Mouse (Mus musculus) megakaryocyte-erythroid progenitor cell, adult 5-6 weeks (primary cell): ENCODE results near the gene Aldh1l2. TPM values are rescaled to one million over a fixed set of nuclear protein-coding genes. Genes with fewer than 3 reads are reported as not detected.
"Not testable (repeated sequence)": the region's sequence is repeated elsewhere in the genome, so short reads cannot be mapped to it uniquely, and the experiment has no call there.

Experiments used
- ATAC-seq: replicated peaks from 2 replicates; pipeline ENCODE4 v1.8.0; 2016; ENCODE audit warnings: mild to moderate bottlenecking, inconsistent platforms; ENCODE audit not compliant: severe bottlenecking, poor library complexity, low FRiP score, low TSS enrichment
- total RNA-seq, 2 experiments: library from RNA; stranded (forward) in 1 of 2; stranded (reverse) in 1 of 2; fragments of 200-1000, 215-1000 nt in 1 of 2; fragments of >200 nt in 1 of 2; fragmentation: Nextera tagmentation in 1 of 2; gene quantifications; 2 replicates each; pipeline ENCODE4 v1.2.3; 2014 to 2017

Aldh1l2 gene
- total RNA-seq (2014; fragmentation: Nextera tagmentation) (not detected in 2 replicates), total RNA-seq (2017) (not detected in 2 replicates)

DNA sequence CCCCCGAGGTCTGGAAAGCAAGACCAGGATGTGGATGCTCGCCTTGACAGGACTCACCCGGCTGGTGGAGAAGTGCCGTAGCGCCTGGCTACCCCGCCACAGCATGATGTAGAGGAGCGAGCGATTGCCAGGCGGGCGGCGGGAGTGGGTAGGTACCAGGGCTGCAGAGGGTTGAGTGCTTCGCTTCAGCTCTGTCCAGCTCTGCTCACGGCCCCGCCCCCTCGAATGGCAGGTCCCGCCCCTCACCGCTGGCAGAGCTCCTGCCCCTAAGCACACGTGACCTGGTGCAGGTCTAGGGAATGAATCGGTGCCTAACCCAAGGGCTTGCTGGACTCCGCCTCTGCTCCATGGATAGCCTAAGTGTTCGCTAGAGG, at the start of gene Aldh1l2:
TSS of gene Aldh1l2 (minus strand) at position 231 of the 374 bp plus-strand sequence.
- ATAC-seq: peak; percentile 97

DNA sequence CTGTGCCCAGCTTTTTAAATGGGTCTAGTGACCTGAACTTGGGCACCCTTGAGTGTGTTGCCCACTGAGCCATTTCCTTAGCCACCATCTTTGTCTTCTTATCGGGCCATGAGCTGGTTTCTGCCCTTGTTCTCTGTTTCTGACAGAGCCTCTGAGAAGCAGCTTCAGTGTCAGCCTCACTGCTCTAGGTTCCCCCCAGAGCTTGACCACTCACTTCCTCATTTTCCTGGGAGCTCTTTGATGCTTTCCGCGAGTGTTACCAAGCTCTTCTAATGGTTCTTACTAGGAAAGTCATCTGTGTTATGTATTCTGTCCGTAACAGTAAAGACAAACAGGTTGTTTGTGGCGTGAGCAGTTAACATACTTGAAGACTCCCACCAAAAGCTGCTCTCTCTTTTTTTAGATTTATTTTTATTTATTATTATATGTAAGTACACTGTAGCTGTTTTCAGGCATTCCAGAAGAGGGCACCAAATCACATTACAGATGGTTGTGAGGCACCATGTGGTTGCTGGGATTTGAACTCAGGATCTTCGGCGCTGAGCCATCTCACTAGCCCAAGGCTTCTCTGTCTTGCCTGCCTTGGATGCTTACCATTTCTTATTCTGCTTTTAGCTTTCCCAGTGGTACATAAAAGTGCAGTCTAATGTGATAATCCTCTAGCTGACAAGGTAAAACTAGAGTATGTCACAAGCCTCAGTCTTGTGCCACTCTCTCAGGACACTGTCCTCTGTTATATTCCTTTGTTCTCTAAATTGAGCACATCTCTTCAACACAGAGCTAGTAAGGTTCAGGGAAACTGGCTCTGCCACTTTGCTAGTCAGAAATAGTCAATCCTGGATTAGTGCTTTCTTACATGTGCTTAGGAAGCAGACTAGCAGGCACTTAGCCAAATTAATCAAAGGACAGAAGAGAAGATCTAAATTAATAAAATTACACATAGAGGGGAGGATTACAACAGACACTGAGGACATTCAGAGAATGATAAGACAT, 31.8 kb upstream of the Aldh1l2 start:
- no peak for ATAC-seq

DNA sequence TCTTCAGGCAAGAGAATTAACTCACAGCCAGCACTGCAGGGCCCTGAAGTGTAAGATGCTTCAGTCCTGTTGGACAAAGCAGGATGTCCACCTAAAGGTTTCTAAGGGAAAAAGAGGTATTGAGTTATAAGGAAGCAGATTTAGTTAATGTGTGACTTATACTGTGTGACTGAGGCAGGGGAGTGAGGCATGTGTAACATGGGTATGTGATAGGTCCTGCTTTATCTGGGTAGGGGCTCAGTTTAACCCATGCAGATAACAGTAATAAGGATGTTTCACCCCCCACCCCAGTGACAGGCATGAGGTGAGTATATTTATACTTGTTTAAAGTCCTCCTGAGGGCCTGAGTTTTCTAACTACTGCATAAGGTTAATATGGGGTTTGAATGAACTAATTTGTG, 29.1 kb upstream of the Aldh1l2 start:
- no peak for ATAC-seq

DNA sequence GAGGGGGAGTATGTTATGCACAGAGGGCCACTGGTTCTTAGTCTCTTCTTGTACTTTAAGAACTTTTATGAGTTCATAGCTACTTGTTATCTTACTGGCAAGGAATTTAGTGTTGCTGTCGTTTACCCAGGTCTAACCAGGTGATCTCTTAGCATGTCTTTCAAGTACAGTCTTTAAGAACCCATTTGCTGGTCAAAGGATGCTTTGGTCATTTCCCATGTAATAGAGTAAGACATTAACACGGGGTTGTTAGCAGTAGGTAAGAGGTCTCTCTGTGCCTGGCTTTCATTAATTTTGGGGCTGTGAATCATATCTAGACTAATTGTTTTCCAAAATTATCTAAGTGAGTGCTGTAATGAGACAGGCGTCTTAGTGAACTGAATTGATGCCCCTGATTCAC, 11.4 kb upstream of the Aldh1l2 start:
- no peak for ATAC-seq

DNA sequence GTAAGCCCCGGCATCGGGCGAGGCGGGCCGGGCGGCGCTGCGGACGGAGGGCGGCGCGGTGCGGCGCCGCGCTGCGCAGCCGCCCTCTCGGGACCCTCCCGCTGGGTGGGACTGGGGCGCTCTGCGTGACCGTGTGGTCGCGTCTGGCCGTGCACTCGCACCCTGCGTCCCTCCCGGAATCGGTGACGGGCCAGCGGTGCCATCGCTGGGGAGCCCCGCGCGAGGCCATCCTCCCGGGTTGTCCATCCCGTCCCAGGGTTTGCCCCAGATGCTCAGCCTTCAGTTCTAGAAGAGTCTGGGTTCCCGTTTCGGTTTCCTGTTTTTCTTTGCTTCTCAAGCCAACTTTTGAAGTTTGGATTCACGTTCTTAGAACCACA, 10.2 kb upstream of the Aldh1l2 start:
- peak; percentile 65 for ATAC-seq

DNA sequence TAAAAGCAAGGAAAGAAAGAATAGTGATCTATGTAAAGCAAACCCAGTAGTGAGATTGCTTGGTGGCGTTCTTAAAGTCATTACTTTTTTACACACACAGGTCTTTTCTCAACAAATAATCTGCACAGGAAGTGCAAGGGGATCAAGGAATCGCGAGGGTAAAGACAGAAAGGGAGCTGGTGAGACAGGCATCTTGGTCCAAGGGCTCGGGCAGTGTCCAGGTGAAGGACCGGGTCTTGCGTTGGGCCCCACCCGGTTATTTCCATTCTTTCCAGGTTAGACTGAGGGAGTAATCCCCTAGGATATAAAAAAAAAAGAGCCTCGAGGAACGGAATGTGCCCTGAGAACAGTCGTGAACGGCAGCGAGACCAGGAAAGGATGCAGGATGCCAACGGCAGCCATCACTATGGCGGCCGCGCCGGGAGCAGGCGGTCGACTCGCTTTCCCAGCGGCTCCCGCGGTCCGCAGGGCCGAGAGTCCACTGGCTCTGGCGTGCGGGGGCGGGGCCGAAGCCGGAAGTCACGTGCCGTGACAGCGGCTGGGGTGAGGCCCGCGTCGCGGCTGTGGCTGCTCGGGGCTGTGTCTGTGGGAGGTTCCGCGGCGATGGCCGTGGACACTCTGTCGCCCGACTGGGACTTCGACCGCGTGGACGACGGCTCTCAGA, 9.6 kb upstream of the Aldh1l2 start, which contains the start of gene Washc4:
TSS of gene Washc4 (plus strand) at position 314 of the 664 bp plus-strand sequence.
- ATAC-seq: peak; percentile 98

DNA sequence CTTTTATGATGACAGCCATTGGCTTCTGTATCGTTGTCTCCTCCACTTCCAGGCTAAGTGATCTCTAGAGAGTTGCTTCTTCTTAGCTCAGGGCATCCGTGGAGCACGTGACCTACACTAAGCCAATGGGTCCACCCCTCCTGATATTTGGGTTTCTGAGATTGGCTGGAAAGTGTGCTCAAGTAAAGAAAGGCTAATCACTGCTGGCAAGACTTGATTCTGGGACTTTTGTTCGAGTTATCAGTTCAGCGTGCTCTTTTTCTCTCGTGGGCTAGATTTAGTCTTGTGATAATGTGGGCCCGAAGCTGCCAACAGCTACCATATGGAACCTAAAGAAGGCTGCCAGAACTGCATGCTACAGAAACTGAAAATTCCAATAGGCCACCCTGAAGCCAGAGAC, 8.3 kb upstream of the Aldh1l2 start:
- ATAC-seq: no peak

DNA sequence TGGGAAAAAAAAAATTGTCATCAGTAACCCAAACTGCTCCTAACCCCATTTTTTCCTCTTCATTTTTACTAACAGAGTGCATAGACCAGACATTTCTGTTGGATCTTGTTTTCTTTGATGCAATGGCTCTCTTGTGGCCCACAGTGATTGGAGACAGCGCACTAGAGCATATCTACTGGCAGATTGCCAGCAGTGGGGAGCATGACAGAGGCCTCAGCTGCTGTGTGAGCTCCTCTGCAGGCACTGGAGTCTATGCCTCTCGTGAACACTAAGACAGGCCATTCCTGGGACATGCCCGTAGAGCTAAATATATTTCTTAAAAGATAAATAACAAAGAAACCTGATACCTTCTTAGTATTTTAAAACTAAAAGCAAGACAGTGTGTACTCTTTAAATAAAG, 6.2 kb upstream of the Aldh1l2 start:
- ATAC-seq: 0 out of 2 replicates have a peak, but pooled peaks have one; percentile 48

DNA sequence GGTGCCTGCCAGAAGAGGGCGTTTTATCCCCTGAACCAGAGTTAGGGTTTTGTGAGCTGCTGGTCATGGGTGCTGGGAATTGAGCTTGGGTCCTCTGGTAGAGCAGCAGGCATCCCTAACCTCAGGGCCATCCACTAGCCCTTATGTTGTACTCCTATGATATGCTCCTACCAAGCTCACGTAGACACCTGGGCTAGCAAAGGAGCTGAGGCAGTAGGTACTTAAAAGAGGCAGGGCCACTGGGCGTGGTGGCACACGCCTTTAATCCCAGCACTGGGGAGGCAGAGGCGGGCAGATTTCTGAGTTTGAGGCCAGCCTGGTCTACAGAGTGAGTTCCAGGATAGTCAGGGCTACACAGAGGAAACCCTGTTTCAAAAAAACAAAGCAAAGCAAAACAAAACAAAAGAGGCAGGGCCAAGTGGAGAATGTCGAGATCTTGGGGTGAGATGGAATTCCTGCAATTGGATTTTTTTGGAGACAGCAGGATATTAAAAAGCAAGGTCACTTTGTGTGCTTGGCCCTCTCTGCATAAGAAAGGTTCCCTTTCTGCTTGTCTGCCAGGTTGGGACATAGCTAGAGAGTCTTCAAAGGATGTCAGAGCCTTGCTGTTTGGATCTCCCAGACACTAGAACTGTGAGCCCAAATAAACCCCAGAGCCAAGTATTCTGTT, 5.5 kb upstream of the Aldh1l2 start:
- no peak for ATAC-seq

DNA sequence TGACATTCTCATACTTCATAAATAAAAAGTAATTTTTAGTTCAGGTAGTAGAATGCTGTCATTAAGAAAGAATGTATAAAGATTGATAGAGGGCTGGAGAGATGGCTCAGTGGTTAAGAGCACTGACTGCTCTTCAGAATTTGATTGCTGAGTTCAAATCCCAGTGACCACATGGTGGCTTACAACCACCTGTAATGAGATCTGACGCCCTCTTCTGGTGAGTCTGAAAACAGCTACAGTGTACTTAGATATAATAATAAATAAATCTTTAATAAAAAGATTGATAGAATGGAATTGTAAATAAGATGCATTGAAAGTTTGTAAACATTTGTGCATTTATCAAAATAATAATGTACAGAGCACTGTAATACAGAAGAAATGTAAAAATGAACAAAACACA, 2.5 kb upstream of the Aldh1l2 start:
- ATAC-seq: no peak

DNA sequence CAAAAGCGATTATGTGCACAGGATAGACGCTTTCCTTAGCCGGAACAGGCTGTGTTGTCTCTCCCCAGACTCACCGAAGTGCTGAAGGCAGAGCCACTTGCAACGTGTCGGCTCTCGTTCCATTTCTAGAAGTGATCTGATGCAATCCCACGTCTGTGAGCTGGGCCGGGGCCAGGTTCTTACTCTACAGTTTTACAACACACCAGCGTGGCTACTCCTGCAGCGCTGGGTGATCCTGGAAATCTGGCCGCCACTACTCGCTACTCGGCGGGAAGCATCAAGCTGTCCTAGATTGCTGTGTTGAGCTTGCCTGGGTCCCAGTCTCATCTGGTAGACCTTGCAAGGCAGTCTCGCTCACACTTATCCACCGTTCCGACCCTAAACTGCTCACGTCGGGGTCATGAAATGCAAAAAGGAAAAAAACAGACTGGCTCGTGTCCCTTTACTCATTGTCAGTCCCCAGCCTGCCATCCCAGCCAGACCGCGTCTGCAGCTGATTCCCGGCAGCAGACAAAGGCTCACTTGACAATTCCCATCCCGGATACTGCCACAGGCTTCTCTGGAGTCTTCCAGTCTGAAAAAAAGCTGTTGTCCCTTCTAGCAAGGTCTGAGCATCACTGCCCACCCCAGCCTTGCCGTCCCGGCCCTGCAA, 556 bp downstream of the Aldh1l2 start:
- ATAC-seq: no peak

DNA sequence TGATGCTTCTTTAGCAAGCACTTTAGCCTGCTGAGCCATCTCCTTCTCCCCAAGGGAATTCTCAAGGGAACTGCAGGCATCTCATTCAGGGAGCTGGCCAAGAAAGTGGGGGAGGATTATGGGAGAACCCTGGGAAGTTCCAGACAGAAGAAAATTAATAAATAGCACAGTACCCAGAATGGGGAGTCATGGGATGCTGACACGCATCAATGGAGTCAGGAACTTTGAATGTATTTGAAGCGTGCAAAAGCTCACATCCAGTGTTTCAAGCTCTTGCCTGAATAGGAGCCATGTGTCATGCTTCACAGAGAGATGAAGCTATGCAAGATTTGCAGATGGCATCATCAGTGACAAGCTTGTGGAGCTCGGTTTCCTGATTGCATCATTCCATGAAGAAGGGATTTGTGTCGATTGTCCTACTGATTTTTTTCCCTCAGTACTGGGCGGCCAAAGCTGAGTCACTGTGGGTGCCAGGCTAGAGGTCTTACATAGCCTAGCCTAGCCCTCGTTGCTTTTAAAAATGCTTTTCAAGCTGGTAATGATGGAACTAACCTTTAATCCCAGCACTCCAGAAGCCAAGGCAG, 3.5 kb downstream of the Aldh1l2 start:
- no peak for ATAC-seq

DNA sequence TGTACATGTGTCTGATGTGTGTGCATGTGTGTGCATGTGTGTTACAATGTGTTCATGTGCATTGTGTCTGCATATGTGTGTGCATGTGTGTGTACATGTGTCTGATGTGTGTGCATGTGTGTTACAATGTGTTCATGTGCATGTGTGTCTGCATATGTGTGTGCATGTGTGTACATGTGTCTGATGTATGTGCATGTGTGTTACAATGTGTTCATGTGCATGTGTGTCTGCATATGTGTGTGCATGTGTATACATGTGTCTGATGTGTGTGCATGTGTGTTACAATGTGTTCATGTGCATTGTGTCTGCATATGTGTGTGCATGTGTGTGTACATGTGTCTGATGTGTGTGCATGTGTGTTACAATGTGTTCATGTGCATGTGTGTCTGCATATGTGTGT, 9.7 kb downstream of the Aldh1l2 start:
- not testable (repeated sequence) for ATAC-seq

DNA sequence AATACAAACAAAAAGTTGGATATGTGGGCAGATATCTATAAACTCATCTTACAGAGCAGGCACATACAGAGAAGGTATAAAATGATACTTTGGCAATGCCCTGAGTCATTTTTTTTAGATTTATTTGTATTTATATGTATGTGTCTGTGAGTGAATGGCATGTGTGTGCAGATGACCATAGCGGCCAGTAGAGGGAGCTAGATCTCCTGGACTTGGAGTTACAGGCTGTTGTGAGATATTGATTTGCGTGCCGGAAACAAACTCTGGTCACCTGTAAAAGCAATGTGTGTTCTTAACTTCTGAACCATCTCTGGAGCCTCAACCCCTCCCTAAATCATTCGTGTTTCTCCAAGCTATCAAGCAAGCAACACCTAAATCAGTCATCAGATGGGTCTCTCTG, 12.9 kb downstream of the Aldh1l2 start:
- no peak for ATAC-seq

DNA sequence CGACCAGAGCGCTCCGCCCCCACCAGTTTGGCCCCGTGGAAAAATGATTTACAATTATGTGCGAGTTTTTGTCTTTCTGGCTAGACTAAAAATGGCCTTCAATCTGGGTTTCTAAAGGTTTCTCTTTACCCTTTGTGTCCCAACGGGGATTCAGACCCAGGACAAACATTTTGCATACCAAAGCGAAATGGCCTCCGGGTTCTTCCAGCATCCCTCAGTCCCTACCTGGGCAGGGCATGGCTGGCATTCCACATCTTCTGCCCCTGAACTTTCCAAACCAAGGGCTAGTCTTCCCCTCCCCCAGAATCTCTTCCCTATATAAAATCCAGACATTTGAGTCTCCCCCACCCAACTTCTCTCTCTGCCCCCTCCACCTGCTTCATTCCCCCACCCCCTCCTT, 20.2 kb downstream of the Aldh1l2 start:
- no peak for ATAC-seq

DNA sequence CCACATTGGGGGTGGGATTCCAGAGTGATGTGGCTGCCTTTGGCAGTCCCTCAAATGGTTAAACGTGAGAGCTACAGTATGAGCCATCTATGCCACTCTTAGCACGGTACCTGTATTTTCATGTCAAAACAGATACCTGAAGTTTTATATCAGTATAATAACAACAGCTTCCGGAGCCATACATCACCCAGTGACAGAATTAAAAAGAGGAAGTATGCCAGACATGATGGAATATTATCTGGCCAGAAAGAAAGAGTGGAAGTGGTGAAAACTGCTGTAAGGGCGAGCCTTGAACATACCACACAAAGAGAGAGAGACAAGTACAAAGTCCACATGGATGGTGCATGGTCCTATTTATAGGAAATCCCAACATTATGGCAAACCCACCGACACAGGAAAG, 22.6 kb downstream of the Aldh1l2 start:
- ATAC-seq: no peak

DNA sequence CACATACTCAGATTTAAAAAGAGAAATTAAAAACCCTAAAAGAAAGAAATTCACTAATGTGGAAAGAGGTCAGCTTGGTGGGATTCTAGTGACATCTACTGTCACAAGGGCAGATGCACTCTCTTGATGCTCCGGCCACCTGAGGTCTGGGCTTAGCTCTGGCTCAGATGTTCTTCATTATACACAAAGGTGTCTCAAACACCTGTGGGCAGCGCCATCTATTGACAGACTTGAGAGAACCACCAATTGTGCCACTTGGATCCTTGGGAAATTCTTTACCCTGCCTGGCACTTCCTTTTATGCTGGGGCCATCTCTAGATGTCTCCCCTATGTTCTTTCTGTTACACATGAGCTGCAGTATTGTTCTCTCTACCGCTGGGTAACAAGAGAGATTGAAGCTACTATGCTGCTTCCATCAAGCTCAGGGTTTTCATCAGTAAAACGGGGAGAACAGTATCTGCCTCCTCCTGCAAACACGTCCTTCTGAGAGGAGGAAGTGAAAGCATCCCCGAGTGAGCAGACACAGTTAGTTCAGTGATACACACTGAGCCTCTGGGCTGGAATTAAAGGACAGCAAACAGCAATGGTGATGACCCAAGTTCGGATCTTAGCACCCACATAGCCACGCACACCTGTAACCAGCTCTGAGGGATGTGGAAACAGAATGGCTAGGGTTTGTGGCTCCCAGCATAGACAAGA, 24.8 kb downstream of the Aldh1l2 start:
- ATAC-seq: peak; percentile 57; the same call in 1 of the 2 replicates

DNA sequence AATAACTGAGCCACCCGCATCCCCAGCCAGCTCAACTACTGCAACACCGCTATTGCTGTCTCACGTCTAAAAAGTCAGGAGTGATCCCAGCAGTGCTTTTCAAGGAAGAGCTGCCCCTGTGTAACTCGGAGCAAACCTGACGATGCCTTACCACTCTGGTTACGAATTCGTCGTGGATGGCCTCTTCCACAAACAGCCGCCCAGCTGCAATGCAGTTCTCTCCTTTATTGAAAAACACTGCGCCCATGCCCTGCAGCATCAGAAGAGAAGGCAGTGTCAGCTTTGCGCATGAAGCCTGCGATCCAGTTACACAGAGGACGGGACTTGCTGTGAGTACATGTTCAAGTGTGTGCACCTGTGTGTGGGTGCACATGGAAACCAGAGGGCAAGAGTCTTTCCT, 36.6 kb downstream of the Aldh1l2 start:
- ATAC-seq: no peak

DNA sequence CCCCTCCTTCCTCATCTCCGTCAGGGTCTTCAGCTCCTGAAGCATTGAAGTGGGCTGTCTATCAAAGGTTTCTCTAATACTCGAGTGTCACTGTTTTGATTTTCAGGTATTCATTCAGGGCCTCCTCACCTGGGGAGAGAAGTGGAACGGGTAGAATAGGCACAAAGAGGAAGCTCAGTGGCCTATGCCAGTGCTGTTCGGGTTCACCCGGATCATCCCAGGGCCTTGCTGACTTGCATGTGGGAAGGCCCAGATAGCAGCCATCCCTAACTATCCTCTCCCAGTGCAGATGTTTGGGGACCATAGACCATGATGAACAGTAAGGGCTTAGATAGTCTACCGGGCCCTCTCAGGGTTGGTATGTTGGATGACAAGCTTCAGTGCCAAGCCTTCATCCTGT, 43.4 kb downstream of the Aldh1l2 start:
- ATAC-seq: no peak
